Comparison of ENCODE assay signal across 8 mouse cellular contexts in the genomic region with DNA sequence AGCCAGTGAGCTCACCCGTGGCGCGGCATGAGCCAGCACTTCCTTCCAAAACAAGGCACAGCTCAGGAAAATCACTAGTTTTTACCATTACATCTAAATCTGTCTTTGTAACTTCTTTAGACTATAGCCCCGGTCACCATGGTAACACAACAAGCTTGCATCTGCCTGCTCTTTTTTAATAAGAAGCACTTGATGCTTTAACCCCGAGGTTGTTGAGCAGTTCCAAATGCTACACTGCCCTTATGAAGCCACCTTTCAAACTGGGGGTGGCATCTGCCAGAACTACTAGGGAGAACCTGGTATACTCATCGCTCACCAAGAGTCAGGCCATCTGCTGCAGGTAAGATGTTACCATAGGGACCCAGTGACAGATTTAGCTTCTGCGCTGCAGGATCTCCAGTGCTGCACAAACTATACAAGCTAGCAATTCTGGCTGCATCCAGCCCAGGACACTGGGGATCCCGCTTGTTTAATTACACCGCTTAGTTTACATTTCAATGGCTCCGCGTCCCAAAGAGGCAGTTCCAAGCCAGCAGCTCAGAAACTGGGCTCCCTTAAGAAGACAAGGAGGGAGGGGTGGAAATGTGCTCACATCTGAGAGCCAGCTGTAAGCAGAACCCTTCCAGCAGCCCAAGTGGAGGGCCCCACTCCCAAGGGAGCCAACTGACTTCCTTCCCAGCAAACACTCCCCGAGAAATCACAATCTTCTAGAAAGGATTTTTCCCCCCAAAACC.
DNase-seq lines count a peak whose midpoint lies in the region; ATAC-seq and TF ChIP-seq lines count a peak whose summit lies in the region.

No protein-coding gene starts in this region.

- peak; percentile 85 for ATAC-seq in forebrain, embryonic 16.5 days
- peak; percentile 83 for ATAC-seq in midbrain, embryonic 14.5 days (ENCODE audit: low FRiP score, low TSS enrichment)

- intact Hi-C loops in heart, postnatal 25 days (cut with DNase I) = no loop called here
- intact Hi-C loops in left cerebral cortex, postnatal 14 days (cut with DNase I) = no loop called here

- no peaks in the 10 kb centered on the region for H3K36me3 ChIP-seq in ES-Bruce4 (ENCODE audit: control insufficient read depth, insufficient read depth, low read length, poor library complexity, severe bottlenecking)
- peaks cover 9% of the 10 kb centered on the region for H3K36me3 ChIP-seq in forebrain, embryonic 16.5 days (ENCODE audit: control insufficient read depth, insufficient read depth)
- peaks cover 38% of the 10 kb centered on the region for H3K36me3 ChIP-seq in midbrain, embryonic 14.5 days (ENCODE audit: control insufficient read depth, insufficient read depth, low read length)

- H3K9me3 ChIP-seq in ES-Bruce4 (replicated peaks; ENCODE audit: control insufficient read depth, insufficient read depth, low read length, poor library complexity, severe bottlenecking) = no peaks in the 10 kb centered on the region
- H3K9me3 ChIP-seq in forebrain, embryonic 16.5 days (ENCODE audit: control insufficient read depth, low read length) = no peaks in the 10 kb centered on the region
- H3K9me3 ChIP-seq in midbrain, embryonic 14.5 days (ENCODE audit: control insufficient read depth, low read length) = no peaks in the 10 kb centered on the region

- peak; percentile 87 for DNase-seq in cerebellum, adult 11-12 months
- peak; percentile 51 for DNase-seq in heart, postnatal 25 days (ENCODE audit: low spot score)
- peak; percentile 66 to 70 for DNase-seq in left cerebral cortex, postnatal 14 days (ENCODE audit: low spot score in 2 of 2)
- DNase-seq in midbrain, embryonic 14.5 days = peak; percentile 83
- DNase-seq in Muller cell, postnatal 12 days (ENCODE audit: inconsistent ontology term) = no peak
- DNase-seq in urinary bladder, postnatal 36 days (ENCODE audit: low spot score in 2 of 2) = no peak

- no peak for TF ChIP-seq CTCF in ES-Bruce4 (IDR thresholded peaks at IDR 0.05; ENCODE audit: low read depth, low read length)

- WGBS in forebrain, embryonic 16.5 days = 2% methylated on average over 12 of the region's 12 CpGs
- 2% methylated on average over 12 of the region's 12 CpGs for WGBS in midbrain, embryonic 14.5 days

- no peak overlapping the region for H3K9ac ChIP-seq in ES-Bruce4 (ENCODE audit: low read depth, poor library complexity, severe bottlenecking)
- H3K9ac ChIP-seq in forebrain, embryonic 16.5 days (replicated peaks; ENCODE audit: low read depth, low read length) = peak overlapping the region; percentile 44
- H3K9ac ChIP-seq in midbrain, embryonic 14.5 days (replicated peaks; ENCODE audit: low read length) = no peak overlapping the region; the same call in 1 of the 2 replicates

- no peak for TF ChIP-seq POLR2A in ES-Bruce4 (IDR thresholded peaks at IDR 0.05; ENCODE audit: insufficient read depth, low read length)

- peak overlapping the region; percentile 49 for H3K4me2 ChIP-seq in forebrain, embryonic 16.5 days (ENCODE audit: low read length)
- H3K4me2 ChIP-seq in midbrain, embryonic 14.5 days (ENCODE audit: low read length) = peak overlapping the region; percentile 45

- no peak overlapping the region for H3K27ac ChIP-seq in ES-Bruce4 (ENCODE audit: insufficient read depth, low read length)
- peak overlapping the region; percentile 71 for H3K27ac ChIP-seq in forebrain, embryonic 16.5 days (ENCODE audit: low read length)
- peak overlapping the region; percentile 72 for H3K27ac ChIP-seq in midbrain, embryonic 14.5 days (replicated peaks; ENCODE audit: low read depth, low read length)

- H3K4me1 ChIP-seq in ES-Bruce4 (ENCODE audit: control insufficient read depth, insufficient read depth, low read length) = peaks cover 2% of the 10 kb centered on the region
- H3K4me1 ChIP-seq in forebrain, embryonic 16.5 days (replicated peaks; ENCODE audit: control insufficient read depth, insufficient read depth, low read length) = peaks cover 33% of the 10 kb centered on the region
- H3K4me1 ChIP-seq in midbrain, embryonic 14.5 days (ENCODE audit: control insufficient read depth, insufficient read depth, low read length) = peaks cover 38% of the 10 kb centered on the region

- no peaks in the 10 kb centered on the region for H3K27me3 ChIP-seq in ES-Bruce4 (ENCODE audit: control insufficient read depth, insufficient read depth, low read length, poor library complexity, severe bottlenecking)
- H3K27me3 ChIP-seq in forebrain, embryonic 16.5 days (replicated peaks; ENCODE audit: control insufficient read depth, insufficient read depth, low read length) = no peaks in the 10 kb centered on the region
- no peaks in the 10 kb centered on the region for H3K27me3 ChIP-seq in midbrain, embryonic 14.5 days (ENCODE audit: control insufficient read depth, insufficient read depth, low read length)

- no peak for TF ChIP-seq EP300 in ES-Bruce4 (IDR thresholded peaks at IDR 0.05; ENCODE audit: insufficient read depth, low read depth, low read length)

- peak overlapping the region; percentile 3; the same call in 1 of the 2 replicates for H3K4me3 ChIP-seq in ES-Bruce4 (ENCODE audit: low read depth, low read length)
- peak overlapping the region; percentile 23 for H3K4me3 ChIP-seq in forebrain, embryonic 16.5 days (replicated peaks; ENCODE audit: low read length)
- 0 out of 2 replicates have a peak overlapping the region, but pooled peaks have one; percentile 5 for H3K4me3 ChIP-seq in midbrain, embryonic 14.5 days (replicated peaks; ENCODE audit: low read depth, low read length)

Comparison
In these comparisons a context has a peak if more than half of its experiments do, and no peak if none do; other contexts are left out.
1. DNase-seq: peak in cerebellum, adult 11-12 months (single experiment), heart, postnatal 25 days (single experiment), left cerebral cortex, postnatal 14 days (2 of 2) and midbrain, embryonic 14.5 days (single experiment); none in Muller cell, postnatal 12 days (single experiment) and urinary bladder, postnatal 36 days (0 of 2).
2. Peak in every context shown above with its lines, with median percentiles within 50 percentile points of each other: H3K4me3 ChIP-seq.